Mouse (Mus musculus) ES-Bruce4 (cell line): ENCODE results near the gene Nup43. TPM values are rescaled to one million over a fixed set of nuclear protein-coding genes. Genes with fewer than 3 reads are reported as not detected.

Experiments used
- H3K27ac ChIP-seq: 2 replicates; pipeline ENCODE4 v1.5.1; 2012; ENCODE audit warnings: low read length, inconsistent platforms; ENCODE audit not compliant: insufficient read depth
- H3K27me3 ChIP-seq: 2 replicates; pipeline ENCODE4 v1.6.1; 2012; ENCODE audit warnings: mild to moderate bottlenecking, low read length, inconsistent platforms; ENCODE audit not compliant: control insufficient read depth, poor library complexity, insufficient read depth, severe bottlenecking
- H3K36me3 ChIP-seq: 2 replicates; pipeline ENCODE4 v1.6.1; 2012; ENCODE audit warnings: inconsistent platforms, mild to moderate bottlenecking, low read length, moderate library complexity; ENCODE audit not compliant: control insufficient read depth, poor library complexity, insufficient read depth, severe bottlenecking
- H3K4me1 ChIP-seq: one replicate; pipeline ENCODE4 v1.8.1; 2011; ENCODE audit warnings: low read length; ENCODE audit not compliant: control insufficient read depth, insufficient read depth
- H3K4me3 ChIP-seq: 2 replicates; pipeline ENCODE4 v1.5.1; 2011; ENCODE audit warnings: low read depth, mild to moderate bottlenecking, low read length
- H3K9ac ChIP-seq: 2 replicates; pipeline ENCODE4 v1.6.1; 2012; ENCODE audit warnings: low read depth, mild to moderate bottlenecking, inconsistent platforms; ENCODE audit not compliant: poor library complexity, severe bottlenecking
- H3K9me3 ChIP-seq: replicated peaks from 2 replicates; pipeline ENCODE4 v1.6.1; 2012; ENCODE audit warnings: mild to moderate bottlenecking, low read length, inconsistent platforms; ENCODE audit not compliant: control insufficient read depth, poor library complexity, insufficient read depth, severe bottlenecking
- CTCF ChIP-seq: IDR thresholded peaks from one replicate; pipeline ENCODE4 v1.8.1; 2011; ENCODE audit warnings: low read depth, low read length
- EP300 ChIP-seq: IDR thresholded peaks from 2 replicates; pipeline ENCODE4 v1.6.1; 2011; ENCODE audit warnings: low read depth, low read length; ENCODE audit not compliant: insufficient read depth
- POLR2A ChIP-seq: IDR thresholded peaks from one replicate; pipeline ENCODE4 v1.8.1; 2011; ENCODE audit warnings: low read length; ENCODE audit not compliant: insufficient read depth
- polyA plus RNA-seq: library from polyadenylated mRNA; stranded (reverse); fragments of >200 nt; gene quantifications from 2 replicates; pipeline ENCODE4 v1.2.4, GENCODE M21; 2011; ENCODE audit warnings: low read depth; ENCODE audit not compliant: missing spikeins, insufficient read depth, insufficient read length

Nup43 gene
- polyA plus RNA-seq, 1 experiment = 99.6 TPM

- H3K27ac ChIP-seq = no peak within 1 kb of the TSS
- peak within 1 kb of the TSS; percentile 99 for H3K9ac ChIP-seq
- no peaks in the 10 kb centered on the region for H3K4me1 ChIP-seq
- H3K9me3 ChIP-seq = no peaks in the 10 kb centered on the region
- TF ChIP-seq POLR2A (peak; percentile 43), EP300 (no peak), CTCF (no peak)
- H3K27me3 ChIP-seq = no peaks in the 10 kb centered on the region
- H3K36me3 ChIP-seq = peaks cover 37% of the 10 kb centered on the region
- peak within 1 kb of the TSS; percentile 82 for H3K4me3 ChIP-seq
Observed at GRCm38 (mm10) chr10:7680731-7681301, 13.5 kb downstream of the Nup43 start, which contains the start of the genes Pcmt1 and Lats1. TSS of gene Pcmt1 (minus strand) at chr10:7681136. TSS of gene Lats1 (plus strand) at chr10:7681214.

GRCm38 (mm10) chr10:7681343-7682025 lies 14.2 kb downstream of the Nup43 start:
- no peaks in the 10 kb centered on the region for H3K27me3 ChIP-seq
- TF ChIP-seq CTCF (no peak), EP300 (no peak), POLR2A (no peak)
- no peaks in the 10 kb centered on the region for H3K9me3 ChIP-seq
- no peaks in the 10 kb centered on the region for H3K4me1 ChIP-seq
- H3K4me3 ChIP-seq = peak overlapping the region; percentile 82
- peak overlapping the region; percentile 99 for H3K9ac ChIP-seq
- no peak overlapping the region for H3K27ac ChIP-seq
- H3K36me3 ChIP-seq = peaks cover 30% of the 10 kb centered on the region

- H3K4me3 ChIP-seq = no peak overlapping the region
- 0 out of 2 replicates have a peak overlapping the region, but pooled peaks have one; percentile 99 for H3K9ac ChIP-seq
- H3K27me3 ChIP-seq = no peaks in the 10 kb centered on the region
- no peaks in the 10 kb centered on the region for H3K4me1 ChIP-seq
- no peaks in the 10 kb centered on the region for H3K9me3 ChIP-seq
- TF ChIP-seq CTCF (no peak), EP300 (no peak), POLR2A (no peak)
- no peak overlapping the region for H3K27ac ChIP-seq
- peaks cover 22% of the 10 kb centered on the region for H3K36me3 ChIP-seq
Observed at GRCm38 (mm10) chr10:7682249-7682648, 14.9 kb downstream of the Nup43 start.

GRCm38 (mm10) chr10:7686902-7687301 lies 19.6 kb downstream of the Nup43 start:
- Histone ChIP-seq H3K9ac (no peak overlapping the region), H3K36me3 (peaks cover 8% of the 10 kb centered on the region), H3K4me1 (no peaks in the 10 kb centered on the region), H3K27me3 (no peaks in the 10 kb centered on the region), H3K27ac (no peak overlapping the region), H3K9me3 (no peaks in the 10 kb centered on the region), H3K4me3 (no peak overlapping the region)
- TF ChIP-seq CTCF = no peak
- TF ChIP-seq POLR2A = no peak
- no peak for TF ChIP-seq EP300

GRCm38 (mm10) chr10:7695286-7695685 lies 28.0 kb downstream of the Nup43 start:
- Histone ChIP-seq H3K27ac (no peak overlapping the region), H3K36me3 (peaks cover 36% of the 10 kb centered on the region), H3K4me1 (no peaks in the 10 kb centered on the region), H3K27me3 (no peaks in the 10 kb centered on the region), H3K4me3 (no peak overlapping the region), H3K9ac (no peak overlapping the region), H3K9me3 (no peaks in the 10 kb centered on the region)
- TF ChIP-seq CTCF (no peak), EP300 (no peak), POLR2A (no peak)

- Histone ChIP-seq H3K4me1 (no peaks in the 10 kb centered on the region), H3K9ac (no peak overlapping the region), H3K27ac (no peak overlapping the region), H3K27me3 (no peaks in the 10 kb centered on the region), H3K9me3 (no peaks in the 10 kb centered on the region), H3K36me3 (peaks cover 36% of the 10 kb centered on the region), H3K4me3 (no peak overlapping the region)
- TF ChIP-seq CTCF = no peak
- no peak for TF ChIP-seq EP300
- no peak for TF ChIP-seq POLR2A
Observed at GRCm38 (mm10) chr10:7700120-7700519, 32.8 kb downstream of the Nup43 start.
